Mouse (Mus musculus) forebrain, embryonic 10.5 days (tissue): Measurements from ENCODE around the gene L3mbtl2. TPM values are rescaled to one million over a fixed set of nuclear protein-coding genes. Genes with fewer than 3 reads are reported as not detected.
"Not testable (repeated sequence)": the region's sequence is repeated elsewhere in the genome, so short reads cannot be mapped to it uniquely, and the experiment has no call there.

ENCODE experiments used
- DNase-seq: peaks from one replicate; pipeline ENCODE4 v3.0.0-alpha.2; 2017; ENCODE audit warnings: low spot score; ENCODE audit errors: extremely low spot score
- H3K27ac ChIP-seq: fragments of 300-500 bp; sonication (generic); 2 replicates; pipeline ENCODE4 v1.5.1; 2016; ENCODE audit warnings: mild to moderate bottlenecking
- H3K27me3 ChIP-seq: fragments of 300-500 bp; sonication (generic); 2 replicates; pipeline ENCODE4 v1.6.1; 2016; ENCODE audit warnings: mild to moderate bottlenecking; ENCODE audit not compliant: poor library complexity, severe bottlenecking
- H3K36me3 ChIP-seq: fragments of 300-500 bp; sonication (generic); replicated peaks from 2 replicates; pipeline ENCODE4 v1.6.1; 2016; ENCODE audit warnings: mild to moderate bottlenecking, moderate library complexity
- H3K4me1 ChIP-seq: fragments of 300-500 bp; sonication (generic); 2 replicates; pipeline ENCODE4 v1.6.1; 2016
- H3K4me3 ChIP-seq: fragments of 300-500 bp; sonication (generic); 2 replicates; pipeline ENCODE4 v1.5.1; 2016; ENCODE audit warnings: mild to moderate bottlenecking, moderate library complexity
- H3K9me3 ChIP-seq: fragments of 300-500 bp; sonication (generic); 2 replicates; pipeline ENCODE4 v1.6.1; 2016; ENCODE audit warnings: mild to moderate bottlenecking, moderate library complexity
- WGBS: fragments of 180-500 bp; shearing (Covaris S2); methylation state at CpG from one replicate; pipeline ENCODE4 v1.1.7; 2016; 5-methylcytosine and 5-hydroxymethylcytosine counted together
- polyA plus RNA-seq: library from polyadenylated mRNA; unstranded; fragments of >200 nt; fragmentation: Nextera tagmentation; extraction: Ambion mirVana; gene quantifications from 2 replicates; pipeline ENCODE4 v1.2.1, GENCODE M21; 2016

The L3mbtl2 gene
- polyA plus RNA-seq, 1 experiment from 2014 or later = 53.1 TPM

DNA sequence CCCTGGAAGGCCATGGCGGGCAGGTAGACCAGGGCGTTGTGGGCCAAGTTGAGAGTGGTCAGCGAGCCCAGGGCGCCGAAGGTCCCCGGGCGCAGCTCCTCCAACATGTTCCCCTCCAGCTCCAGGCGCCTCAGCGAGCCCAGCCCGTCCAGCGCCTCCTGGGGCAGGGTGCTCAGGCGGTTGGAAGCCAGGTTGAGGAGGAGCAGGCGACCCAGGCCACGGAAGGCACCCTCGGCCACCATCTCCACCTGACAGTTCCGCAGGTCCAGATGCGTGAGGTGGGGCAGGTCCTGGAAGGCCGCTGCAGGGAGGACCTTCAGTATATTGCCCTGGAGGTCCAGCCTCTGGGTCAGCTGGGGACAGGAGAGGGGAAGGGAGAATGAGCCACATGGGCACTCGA is 31.2 kb downstream of the L3mbtl2 start:
- no peaks in the 10 kb centered on the region for H3K36me3 ChIP-seq
- WGBS = 24% methylated on average over 19 of the region's 19 CpGs
- H3K4me1 ChIP-seq = peaks cover 26% of the 10 kb centered on the region
- no peaks in the 10 kb centered on the region for H3K9me3 ChIP-seq
- peaks cover 62% of the 10 kb centered on the region for H3K27me3 ChIP-seq
- no peak for DNase-seq
- peak overlapping the region; percentile 69 for H3K4me3 ChIP-seq
- peak overlapping the region; percentile 84 for H3K27ac ChIP-seq

DNA sequence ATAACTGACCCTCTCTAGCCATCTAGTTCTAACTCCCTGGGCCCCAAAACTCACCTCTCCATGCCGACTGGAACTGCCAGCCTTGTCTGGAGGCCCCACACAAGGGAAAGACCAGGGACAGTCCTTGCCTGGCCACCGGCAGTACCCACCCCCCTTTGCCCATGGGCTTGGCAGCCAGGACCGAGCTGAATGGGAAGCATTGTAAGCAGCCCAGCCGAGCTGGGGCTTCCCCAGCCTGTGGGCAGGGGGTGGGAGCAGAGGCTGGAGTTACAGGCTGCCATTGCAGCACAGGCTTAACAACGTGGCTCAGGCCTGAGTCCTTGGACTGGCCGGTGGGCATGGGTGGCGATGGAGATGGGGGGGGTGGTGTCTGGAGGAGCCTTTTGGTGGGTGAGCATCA is 33.5 kb downstream of the L3mbtl2 start, which contains the start of gene Chadl:
Chadl (minus strand) TSS at position 113 of the 400 bp plus-strand sequence.
- Histone ChIP-seq H3K36me3 (peaks cover 3% of the 10 kb centered on the region), H3K27ac (no peak within 1 kb of the TSS), H3K9me3 (no peaks in the 10 kb centered on the region), H3K27me3 (peaks cover 53% of the 10 kb centered on the region), H3K4me3 (no peak within 1 kb of the TSS), H3K4me1 (peaks cover 26% of the 10 kb centered on the region)
- no peak for DNase-seq
- WGBS = 58% methylated on average over 7 of the region's 7 CpGs

DNA sequence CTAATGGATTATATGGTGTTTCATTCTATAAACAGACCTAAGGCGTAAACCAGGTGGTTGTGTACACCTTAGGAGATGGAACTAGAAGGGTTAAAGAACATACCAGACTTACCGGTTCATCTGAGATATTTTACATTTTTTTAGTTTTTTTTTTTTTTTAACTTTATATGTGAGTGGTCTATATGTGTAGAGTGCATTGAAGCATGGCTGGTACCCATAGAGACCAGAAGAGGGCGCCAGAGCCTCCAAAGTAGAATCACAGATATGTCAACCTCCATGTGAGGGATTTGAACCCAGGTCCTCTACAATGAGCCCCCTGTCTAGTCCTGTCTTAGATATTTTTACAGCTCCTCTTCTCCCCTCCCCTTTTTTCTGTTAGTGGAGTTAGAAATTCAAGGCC is 34.2 kb downstream of the L3mbtl2 start:
- Histone ChIP-seq H3K36me3 (peaks cover 10% of the 10 kb centered on the region), H3K4me3 (no peak overlapping the region), H3K27ac (no peak overlapping the region), H3K9me3 (no peaks in the 10 kb centered on the region), H3K27me3 (peaks cover 46% of the 10 kb centered on the region), H3K4me1 (peaks cover 26% of the 10 kb centered on the region)
- no peak for DNase-seq
- 56% methylated on average over 3 of the region's 3 CpGs for WGBS

DNA sequence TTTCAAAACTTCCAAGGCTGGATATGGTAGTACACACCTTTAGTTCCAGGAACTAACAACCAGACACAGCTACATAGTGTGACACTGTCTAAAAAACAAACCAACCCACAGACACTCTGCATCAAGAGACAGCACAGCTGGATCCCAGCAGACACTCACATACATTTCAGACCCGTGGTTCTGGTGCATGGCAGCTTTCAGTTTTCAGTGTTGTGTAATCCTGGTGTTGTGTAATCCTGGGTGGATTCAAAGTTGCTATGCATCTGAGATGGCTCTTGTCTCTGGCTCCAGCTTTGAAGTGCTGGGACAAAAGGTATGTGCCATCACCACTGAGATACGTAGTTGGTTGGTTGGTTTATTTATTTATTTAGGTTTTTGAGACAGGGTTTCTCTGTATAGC is 34.8 kb downstream of the L3mbtl2 start:
- H3K27ac ChIP-seq = no peak overlapping the region
- WGBS = 74% methylated on average over 2 of the region's 2 CpGs
- H3K9me3 ChIP-seq = no peaks in the 10 kb centered on the region
- H3K4me3 ChIP-seq = no peak overlapping the region
- peaks cover 19% of the 10 kb centered on the region for H3K4me1 ChIP-seq
- peaks cover 39% of the 10 kb centered on the region for H3K27me3 ChIP-seq
- DNase-seq = no peak
- H3K36me3 ChIP-seq = peaks cover 17% of the 10 kb centered on the region

DNA sequence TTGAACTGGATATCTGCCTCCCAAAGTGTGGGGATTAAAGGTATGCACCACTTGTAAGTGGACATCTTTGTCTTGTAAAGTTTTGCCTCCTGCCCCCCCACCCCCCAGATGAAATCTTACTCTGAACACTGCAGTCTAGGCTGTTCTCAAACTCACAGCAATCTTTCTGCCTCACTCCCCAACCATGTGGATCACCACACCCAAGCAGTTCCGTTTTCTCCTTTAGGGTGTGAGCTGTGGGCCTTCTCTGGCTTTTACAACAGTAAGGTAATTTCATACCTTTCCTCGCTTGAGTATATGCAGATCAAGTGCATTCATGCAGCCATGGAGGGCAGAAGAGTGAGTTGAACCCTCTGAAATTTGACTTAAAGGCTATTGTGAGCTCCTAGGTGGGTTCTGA is 36.5 kb downstream of the L3mbtl2 start:
- Histone ChIP-seq H3K4me1 (0 out of 2 replicates have a peak, but pooled peaks cover 4% of the 10 kb centered on the region), H3K27ac (no peak overlapping the region), H3K9me3 (no peaks in the 10 kb centered on the region), H3K4me3 (no peak overlapping the region), H3K36me3 (peaks cover 33% of the 10 kb centered on the region), H3K27me3 (peaks cover 23% of the 10 kb centered on the region)
- WGBS = 67% methylated on average over 2 of the region's 2 CpGs
- no peak for DNase-seq

DNA sequence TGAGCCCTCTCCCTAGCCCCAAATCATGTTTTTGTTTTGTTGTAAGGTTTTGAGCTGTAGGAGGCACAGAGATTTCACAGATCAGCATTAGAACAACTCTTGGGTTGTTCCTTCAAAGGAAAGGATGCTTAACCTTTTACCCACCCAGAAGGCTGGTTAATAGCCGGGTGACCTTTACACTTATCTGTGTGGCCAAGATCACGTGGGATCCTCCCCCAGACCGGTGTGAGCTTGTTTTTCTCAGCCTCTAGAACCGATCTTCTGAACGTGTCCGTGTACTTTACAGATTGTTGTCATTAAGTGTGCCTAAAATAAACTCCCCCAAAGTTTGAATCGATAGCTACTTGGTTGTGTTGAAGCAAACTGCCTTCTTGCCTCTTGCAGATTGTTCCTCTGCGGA is 36.9 kb downstream of the L3mbtl2 start:
- no peak overlapping the region for H3K4me3 ChIP-seq
- H3K4me1 ChIP-seq = 0 out of 2 replicates have a peak, but pooled peaks cover 4% of the 10 kb centered on the region
- H3K9me3 ChIP-seq = no peaks in the 10 kb centered on the region
- no peak overlapping the region for H3K27ac ChIP-seq
- H3K36me3 ChIP-seq = peaks cover 38% of the 10 kb centered on the region
- DNase-seq = no peak
- 86% methylated on average over 8 of the region's 8 CpGs for WGBS
- H3K27me3 ChIP-seq = peaks cover 18% of the 10 kb centered on the region

DNA sequence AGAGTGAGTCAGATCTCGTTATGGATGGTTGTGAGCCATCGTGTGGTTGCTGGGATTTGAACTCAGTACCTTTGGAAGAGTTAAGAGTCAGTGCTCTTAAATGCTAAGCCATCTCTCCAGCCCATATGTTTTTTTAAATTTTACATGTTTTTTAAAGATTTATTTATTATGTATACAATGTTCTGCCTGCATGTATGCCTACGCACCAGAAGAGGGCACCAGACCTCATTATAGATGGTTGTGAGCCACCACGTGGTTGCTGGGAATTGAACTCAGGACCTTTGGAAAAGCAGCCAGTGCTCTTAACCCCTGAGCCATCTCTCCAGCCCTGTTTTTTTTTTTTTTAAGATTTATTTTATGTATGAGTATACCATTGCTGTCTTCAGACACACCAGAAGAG is 37.7 kb downstream of the L3mbtl2 start:
- WGBS = 79% methylated on average over 4 of the region's 4 CpGs
- H3K4me1 ChIP-seq, H3K9me3 ChIP-seq, DNase-seq, H3K4me3 ChIP-seq, H3K27ac ChIP-seq: not testable (repeated sequence)
- H3K27me3 ChIP-seq = peaks cover 11% of the 10 kb centered on the region
- peaks cover 45% of the 10 kb centered on the region for H3K36me3 ChIP-seq

DNA sequence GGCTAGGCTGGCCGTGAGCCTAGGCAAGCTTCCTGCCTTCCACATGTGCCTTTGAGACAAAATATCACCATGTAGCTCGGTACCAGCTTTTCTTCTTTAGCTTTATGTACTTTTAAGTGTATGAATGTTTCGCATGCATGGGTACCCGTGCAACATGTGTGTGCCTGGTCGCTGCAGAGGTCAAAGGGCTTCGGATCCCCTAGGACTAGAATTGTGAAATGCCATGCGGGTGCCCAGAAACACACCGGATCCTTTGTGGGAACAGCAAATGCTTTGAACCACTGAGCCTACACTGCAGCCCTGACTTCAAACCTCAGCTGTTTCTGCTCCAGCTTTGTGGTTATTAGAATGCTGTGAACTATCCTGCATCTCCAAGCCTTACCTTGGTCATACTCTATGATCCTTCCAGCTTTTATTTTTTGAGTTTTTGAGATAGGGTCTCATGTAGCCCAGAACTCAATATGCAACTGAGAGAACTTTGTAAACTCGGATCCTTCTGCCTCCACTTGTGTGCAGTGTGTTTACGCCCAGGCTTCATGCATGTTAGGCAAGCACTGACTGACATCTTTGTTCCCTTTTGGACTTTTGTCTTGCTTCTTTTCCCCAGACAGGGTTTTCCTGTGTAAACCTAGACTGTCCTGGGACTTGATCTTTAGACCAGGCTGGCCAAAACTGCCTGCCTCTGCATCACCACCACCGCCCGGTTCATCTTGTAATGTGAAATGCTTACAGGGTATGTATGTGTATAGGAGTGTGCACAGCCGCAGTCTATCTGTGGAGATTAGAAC is 38.8 kb downstream of the L3mbtl2 start:
- H3K27ac ChIP-seq = no peak overlapping the region

DNA sequence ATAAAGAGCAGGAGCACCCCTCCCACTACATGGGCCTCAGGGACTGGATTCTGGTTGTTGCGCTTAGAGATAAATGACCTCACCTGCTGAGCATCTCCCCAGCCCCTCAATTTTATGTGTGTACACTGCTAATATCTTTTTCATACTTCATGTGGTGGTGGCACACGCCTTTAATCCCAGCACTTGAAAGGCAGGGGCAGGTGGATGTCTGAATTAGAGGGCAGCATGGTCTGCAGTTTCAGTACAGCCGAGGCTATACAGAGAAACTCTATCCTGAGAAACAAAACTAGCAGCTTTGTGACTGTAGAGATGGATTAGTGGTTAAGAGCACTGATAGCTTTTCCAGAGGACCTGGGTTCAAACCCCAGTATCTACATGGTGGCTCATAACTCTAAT is 39.4 kb downstream of the L3mbtl2 start:
- H3K36me3 ChIP-seq = peaks cover 62% of the 10 kb centered on the region

More for the DNA sequence above, 38.8 kb downstream of the L3mbtl2 start:
- no peaks in the 10 kb centered on the region for H3K27me3 ChIP-seq
- H3K4me3 ChIP-seq = no peak overlapping the region
- WGBS = 88% methylated on average over 13 of the region's 13 CpGs
- peaks cover 57% of the 10 kb centered on the region for H3K36me3 ChIP-seq
- no peaks in the 10 kb centered on the region for H3K4me1 ChIP-seq
- H3K9me3 ChIP-seq = no peaks in the 10 kb centered on the region
- no peak for DNase-seq

DNA sequence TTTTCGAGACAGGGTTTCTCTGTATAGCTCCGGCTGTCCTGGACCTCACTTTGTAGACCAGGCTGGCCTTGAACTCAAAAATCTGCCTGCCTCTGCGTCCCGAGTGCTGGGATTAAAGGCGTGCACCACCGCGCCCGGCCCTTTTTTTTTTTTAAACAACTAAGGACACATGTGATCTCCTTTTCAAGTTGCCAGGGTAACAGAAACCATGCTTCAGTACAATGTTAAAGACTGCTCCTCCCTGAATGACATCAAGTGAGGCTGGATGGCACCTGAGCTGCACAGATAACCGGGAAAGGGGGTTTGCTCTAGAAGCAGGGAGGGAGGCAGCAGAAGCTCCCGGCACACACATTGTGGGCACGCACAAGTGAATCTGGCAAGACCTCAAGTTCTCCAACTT is 45.3 kb downstream of the L3mbtl2 start:
- no peaks in the 10 kb centered on the region for H3K9me3 ChIP-seq
- peaks cover 99% of the 10 kb centered on the region for H3K36me3 ChIP-seq
- H3K4me3 ChIP-seq = no peak overlapping the region
- H3K4me1 ChIP-seq = no peaks in the 10 kb centered on the region
- 93% methylated on average over 11 of the region's 11 CpGs for WGBS
- H3K27me3 ChIP-seq = no peaks in the 10 kb centered on the region
- DNase-seq = no peak
- no peak overlapping the region for H3K27ac ChIP-seq

More for the DNA sequence above, 39.4 kb downstream of the L3mbtl2 start:
- Histone ChIP-seq H3K27ac (no peak overlapping the region), H3K27me3 (no peaks in the 10 kb centered on the region), H3K4me3 (no peak overlapping the region), H3K9me3 (no peaks in the 10 kb centered on the region), H3K4me1 (no peaks in the 10 kb centered on the region)
- WGBS = 91% methylated on average over 3 of the region's 3 CpGs
- DNase-seq = no peak

DNA sequence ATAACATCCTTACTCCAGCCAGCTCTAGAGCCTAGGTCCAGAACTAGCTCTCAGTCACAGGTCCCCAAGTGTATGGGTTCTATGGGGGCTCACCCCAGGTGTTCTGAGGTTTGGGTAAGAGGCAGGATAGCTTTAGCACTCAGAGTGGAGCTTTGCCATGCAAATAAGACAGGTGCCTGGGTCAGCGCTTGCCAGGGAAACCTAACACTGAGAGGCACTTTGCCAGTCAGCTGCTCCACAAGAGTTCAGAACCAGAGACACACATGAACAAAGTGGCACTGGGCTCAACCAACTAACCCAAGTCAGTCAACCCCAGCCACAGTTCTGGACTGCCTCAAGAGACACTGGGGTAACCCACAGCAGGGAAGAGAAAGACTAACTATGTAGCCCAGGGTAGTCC is 46.0 kb downstream of the L3mbtl2 start:
- Histone ChIP-seq H3K27ac (no peak overlapping the region), H3K27me3 (no peaks in the 10 kb centered on the region), H3K4me3 (no peak overlapping the region), H3K36me3 (peaks cover 95% of the 10 kb centered on the region), H3K9me3 (no peaks in the 10 kb centered on the region), H3K4me1 (no peaks in the 10 kb centered on the region)
- WGBS = 100% methylated on average over 1 of the region's 1 CpGs
- DNase-seq = no peak

DNA sequence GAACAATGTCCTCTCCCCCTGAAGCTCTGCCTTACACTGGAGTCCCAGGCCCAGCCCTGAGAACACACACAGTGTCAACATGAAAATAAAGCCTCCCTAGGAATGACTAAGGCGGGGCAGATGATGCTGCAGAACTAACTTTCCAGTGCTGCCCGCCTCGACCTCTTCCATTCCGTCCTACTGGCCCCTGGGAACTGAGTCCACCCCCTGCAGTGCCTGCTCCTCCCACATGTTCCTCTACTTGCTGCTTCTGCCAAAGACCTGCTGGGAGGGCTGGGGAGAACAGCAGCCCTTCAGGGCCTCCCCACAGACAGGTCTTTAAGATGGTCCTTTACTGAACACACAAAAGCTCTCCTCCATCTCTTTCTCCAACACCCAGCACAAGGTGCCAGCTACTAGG is 47.1 kb downstream of the L3mbtl2 start:
- Histone ChIP-seq H3K27me3 (no peaks in the 10 kb centered on the region), H3K9me3 (no peaks in the 10 kb centered on the region), H3K4me1 (no peaks in the 10 kb centered on the region), H3K36me3 (peaks cover 95% of the 10 kb centered on the region), H3K4me3 (no peak overlapping the region), H3K27ac (no peak overlapping the region)
- no peak for DNase-seq
- 80% methylated on average over 4 of the region's 4 CpGs for WGBS

DNA sequence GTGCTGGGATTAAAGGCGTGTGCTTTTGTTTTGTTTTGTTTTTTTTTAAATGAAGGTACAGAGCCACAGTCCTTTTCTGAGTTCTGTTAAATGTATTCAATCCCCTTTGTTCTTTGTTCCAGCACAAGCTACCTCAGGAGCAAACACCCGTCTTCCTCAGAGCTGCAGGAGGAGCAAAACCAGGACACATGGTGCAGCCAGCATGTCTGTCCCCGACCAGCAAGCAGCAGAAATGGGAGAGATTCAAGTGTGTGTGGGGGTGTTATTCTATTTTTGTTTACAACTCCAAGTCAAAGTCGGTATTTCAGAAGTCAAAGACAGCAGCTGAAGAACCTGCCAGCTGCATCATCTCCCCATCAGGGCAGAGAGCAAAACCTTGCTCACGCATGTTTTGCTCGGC is 50.1 kb downstream of the L3mbtl2 start:
- no peak overlapping the region for H3K27ac ChIP-seq
- no peaks in the 10 kb centered on the region for H3K9me3 ChIP-seq
- H3K27me3 ChIP-seq = no peaks in the 10 kb centered on the region
- H3K36me3 ChIP-seq = peaks cover 95% of the 10 kb centered on the region
- H3K4me1 ChIP-seq = peaks cover 4% of the 10 kb centered on the region
- 87% methylated on average over 6 of the region's 6 CpGs for WGBS
- DNase-seq = no peak
- no peak overlapping the region for H3K4me3 ChIP-seq
